Mouse (Mus musculus) naive thymus-derived CD4-positive, alpha-beta T cell, adult 2 months (primary cell): ENCODE measurements around the gene Fndc10.
"Not testable (repeated sequence)": the region's sequence is repeated elsewhere in the genome, so short reads cannot be mapped to it uniquely, and the experiment has no call there.

Experiments
- DNase-seq: peaks from one replicate; pipeline ENCODE4 v3.0.0-alpha.2; 2011; ENCODE audit warnings: low read depth

Gene Fndc10

GRCm38 (mm10) chr4:155687764-155688163, 6.4 kb upstream of the Fndc10 start:
- not testable (repeated sequence) for DNase-seq

GRCm38 (mm10) chr4:155690571-155691375, 3.4 kb upstream of the Fndc10 start:
- no peak for DNase-seq

GRCm38 (mm10) chr4:155692421-155692820, 1.7 kb upstream of the Fndc10 start:
- no peak for DNase-seq

GRCm38 (mm10) chr4:155694482-155695401, 600 bp downstream of the Fndc10 start:
- DNase-seq, result peak; percentile 91

GRCm38 (mm10) chr4:155695531-155696062, 1.5 kb downstream of the Fndc10 start:
- no peak for DNase-seq

- DNase-seq, result no peak
Observed at GRCm38 (mm10) chr4:155696261-155697255, 2.4 kb downstream of the Fndc10 start.

GRCm38 (mm10) chr4:155700425-155700824, 6.3 kb downstream of the Fndc10 start:
- DNase-seq, result peak; percentile 78

- DNase-seq, result no peak
Observed at GRCm38 (mm10) chr4:155703425-155703929, 9.3 kb downstream of the Fndc10 start.

- DNase-seq, result peak; percentile 98
Observed at GRCm38 (mm10) chr4:155704721-155705591, 10.8 kb downstream of the Fndc10 start, which contains the start of gene Ssu72. Gene Ssu72 (plus strand): TSS chr4:155704800.

- DNase-seq, result peak; percentile 76
Observed at GRCm38 (mm10) chr4:155705592-155705929, 11.4 kb downstream of the Fndc10 start.

- no peak for DNase-seq
Observed at GRCm38 (mm10) chr4:155708582-155708981, 14.4 kb downstream of the Fndc10 start.

GRCm38 (mm10) chr4:155708988-155709387, 14.8 kb downstream of the Fndc10 start:
- DNase-seq, result no peak

GRCm38 (mm10) chr4:155710521-155711252, 16.5 kb downstream of the Fndc10 start:
- no peak for DNase-seq

- DNase-seq, result peak; percentile 64
Observed at GRCm38 (mm10) chr4:155721668-155722083, 27.5 kb downstream of the Fndc10 start.

- DNase-seq, result no peak
Observed at GRCm38 (mm10) chr4:155727993-155728392, 33.9 kb downstream of the Fndc10 start.

GRCm38 (mm10) chr4:155733267-155733666, 39.1 kb downstream of the Fndc10 start:
- DNase-seq, result no peak

GRCm38 (mm10) chr4:155734350-155734941, 40.3 kb downstream of the Fndc10 start, which contains the start of gene Tmem240:
Gene Tmem240 (plus strand): TSS chr4:155734800.
- DNase-seq, result peak; percentile 86

GRCm38 (mm10) chr4:155734951-155735702, 41.0 kb downstream of the Fndc10 start:
- peak; percentile 46 for DNase-seq
